Mouse (Mus musculus): ENCODE measurements at regions not wholly inside any gene's neighbourhood (a gene's known extent, or its start where the extent isn't known, plus 50 kb on each side); places are given as distances from the start of the nearest gene placed in this dataset.

GRCm38 (mm10) chr12:71630386-71630785 lies 200.5 kb upstream of the Daam1 start:
- TF ChIP-seq CTCF (IDR thresholded peaks at IDR 0.05; ENCODE audit: control insufficient read depth, insufficient read depth, insufficient replicate concordance, low read depth, low read length) = no peak
- Histone ChIP-seq H3K27ac (ENCODE audit: control insufficient read depth, insufficient read depth, low read depth, low read length) (no peak overlapping the region), H3K36me3 (ENCODE audit: control insufficient read depth, insufficient read depth, low read length) (no peaks in the 10 kb centered on the region), H3K27me3 (ENCODE audit: control insufficient read depth, insufficient read depth, low read length) (no peaks in the 10 kb centered on the region), H3K4me3 (ENCODE audit: control insufficient read depth, low read depth, low read length) (no peak overlapping the region), H3K4me1 (ENCODE audit: control insufficient read depth, insufficient read depth, low read length) (peaks cover 6% of the 10 kb centered on the region)

DNA sequence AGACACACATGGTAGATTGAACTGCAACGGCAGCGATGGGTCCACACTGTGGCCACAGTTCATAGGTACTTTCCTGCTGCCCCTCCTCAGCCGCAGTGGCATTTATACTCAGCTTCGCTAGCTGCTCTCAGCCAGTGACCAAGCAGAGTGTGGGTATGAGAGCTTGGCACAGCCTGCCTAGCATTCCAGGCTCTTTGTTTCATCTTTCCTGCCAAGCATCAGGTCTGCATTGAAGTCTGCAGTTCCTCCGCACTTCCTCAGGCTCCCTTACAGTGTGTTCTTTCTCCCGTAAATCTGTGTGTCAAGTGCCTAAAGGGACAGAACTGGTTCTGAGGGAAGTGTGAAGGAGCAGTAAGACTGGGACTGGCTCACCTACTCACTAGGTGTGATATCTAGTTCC lies 194.6 kb upstream of the Daam1 start:
- H3K27ac ChIP-seq (ENCODE audit: control insufficient read depth, insufficient read depth, low read depth, low read length) = no peak overlapping the region
- H3K4me1 ChIP-seq (ENCODE audit: control insufficient read depth, insufficient read depth, low read length) = no peaks in the 10 kb centered on the region; the same call in 1 of the 2 replicates
- no peaks in the 10 kb centered on the region for H3K27me3 ChIP-seq (ENCODE audit: control insufficient read depth, insufficient read depth, low read length)
- H3K4me3 ChIP-seq (ENCODE audit: control insufficient read depth, low read depth, low read length) = no peak overlapping the region
- H3K36me3 ChIP-seq (ENCODE audit: control insufficient read depth, insufficient read depth, low read length) = no peaks in the 10 kb centered on the region
- TF ChIP-seq CTCF (IDR thresholded peaks at IDR 0.05; ENCODE audit: control insufficient read depth, insufficient read depth, insufficient replicate concordance, low read depth, low read length) = no peak
- TF ChIP-seq POLR2A (IDR thresholded peaks at IDR 0.05; ENCODE audit: control insufficient read depth, low read depth, low read length) = no peak

DNA sequence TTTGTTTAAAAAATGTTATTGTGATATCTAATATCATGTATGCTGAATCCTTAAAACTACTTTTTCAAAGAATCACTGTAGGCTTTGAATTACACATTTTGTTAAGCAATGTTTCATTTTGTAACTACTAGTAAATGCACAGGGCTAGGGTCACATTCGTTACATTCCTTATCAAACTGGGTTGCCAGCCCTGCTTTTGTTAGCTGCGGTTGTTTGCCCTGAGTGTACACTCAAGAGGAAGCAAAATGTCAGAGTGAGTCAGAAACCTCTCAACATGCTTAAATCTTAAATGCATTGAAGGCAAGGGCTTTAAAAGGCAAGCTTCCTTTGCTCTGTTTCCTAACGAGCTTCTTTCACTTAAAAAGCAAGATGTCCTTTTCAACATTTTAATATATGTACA lies 193.6 kb upstream of the Daam1 start:
- Histone ChIP-seq H3K27me3 (ENCODE audit: control insufficient read depth, insufficient read depth, low read length) (no peaks in the 10 kb centered on the region), H3K4me1 (ENCODE audit: control insufficient read depth, insufficient read depth, low read length) (no peaks in the 10 kb centered on the region; the same call in 1 of the 2 replicates), H3K27ac (ENCODE audit: control insufficient read depth, insufficient read depth, low read depth, low read length) (no peak overlapping the region), H3K4me3 (ENCODE audit: control insufficient read depth, low read depth, low read length) (no peak overlapping the region), H3K36me3 (ENCODE audit: control insufficient read depth, insufficient read depth, low read length) (no peaks in the 10 kb centered on the region)
- TF ChIP-seq CTCF (IDR thresholded peaks at IDR 0.05; ENCODE audit: control insufficient read depth, insufficient read depth, insufficient replicate concordance, low read depth, low read length) (no peak), POLR2A (IDR thresholded peaks at IDR 0.05; ENCODE audit: control insufficient read depth, low read depth, low read length) (no peak)

- H3K27ac ChIP-seq (ENCODE audit: control insufficient read depth, insufficient read depth, low read depth, low read length) = no peak overlapping the region
- TF ChIP-seq POLR2A (IDR thresholded peaks at IDR 0.05; ENCODE audit: control insufficient read depth, low read depth, low read length) = no peak
- TF ChIP-seq CTCF (IDR thresholded peaks at IDR 0.05; ENCODE audit: control insufficient read depth, insufficient read depth, insufficient replicate concordance, low read depth, low read length) = no peak
Observed at GRCm38 (mm10) chr12:71638246-71638645, 192.6 kb upstream of the Daam1 start.

DNA sequence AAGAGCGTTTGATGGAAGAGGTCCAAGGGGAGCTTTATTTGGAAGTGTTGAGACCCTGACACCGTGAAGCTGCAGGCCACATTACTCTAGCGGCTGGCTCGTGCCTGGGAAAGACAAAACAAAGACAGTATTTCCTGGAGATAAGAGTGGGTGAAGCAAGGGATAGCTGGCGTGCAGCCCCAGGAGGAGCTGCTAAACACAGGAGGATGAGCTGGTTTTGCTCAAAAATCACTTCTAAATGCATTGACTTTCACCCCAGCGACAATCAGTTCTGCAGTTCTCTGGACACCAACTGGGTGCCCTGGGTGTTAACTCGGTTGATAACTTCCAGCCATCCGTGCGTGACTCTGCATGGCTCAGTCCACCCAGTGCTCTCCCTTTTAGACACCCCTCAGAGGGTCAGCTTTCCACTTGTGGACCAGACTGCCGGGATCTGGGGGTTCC lies 190.8 kb upstream of the Daam1 start:
- Histone ChIP-seq H3K36me3 (ENCODE audit: control insufficient read depth, insufficient read depth, low read length) (no peaks in the 10 kb centered on the region), H3K27me3 (ENCODE audit: control insufficient read depth, insufficient read depth, low read length) (no peaks in the 10 kb centered on the region), H3K4me3 (ENCODE audit: control insufficient read depth, low read depth, low read length) (no peak overlapping the region), H3K27ac (ENCODE audit: control insufficient read depth, insufficient read depth, low read depth, low read length) (no peak overlapping the region), H3K4me1 (ENCODE audit: control insufficient read depth, insufficient read depth, low read length) (no peaks in the 10 kb centered on the region; the same call in 1 of the 2 replicates)
- TF ChIP-seq POLR2A (IDR thresholded peaks at IDR 0.05; ENCODE audit: control insufficient read depth, low read depth, low read length) (no peak), CTCF (IDR thresholded peaks at IDR 0.05; ENCODE audit: control insufficient read depth, insufficient read depth, insufficient replicate concordance, low read depth, low read length) (no peak)

More at GRCm38 (mm10) chr12:71638246-71638645, 192.6 kb upstream of the Daam1 start:
- Histone ChIP-seq H3K4me1 (ENCODE audit: control insufficient read depth, insufficient read depth, low read length) (no peaks in the 10 kb centered on the region; the same call in 1 of the 2 replicates), H3K4me3 (ENCODE audit: control insufficient read depth, low read depth, low read length) (no peak overlapping the region), H3K27me3 (ENCODE audit: control insufficient read depth, insufficient read depth, low read length) (no peaks in the 10 kb centered on the region), H3K36me3 (ENCODE audit: control insufficient read depth, insufficient read depth, low read length) (no peaks in the 10 kb centered on the region)

GRCm38 (mm10) chr12:71641486-71641885 lies 189.4 kb upstream of the Daam1 start:
- H3K36me3 ChIP-seq (ENCODE audit: control insufficient read depth, insufficient read depth, low read length) = no peaks in the 10 kb centered on the region
- H3K27me3 ChIP-seq (ENCODE audit: control insufficient read depth, insufficient read depth, low read length) = no peaks in the 10 kb centered on the region
- H3K27ac ChIP-seq (ENCODE audit: control insufficient read depth, insufficient read depth, low read depth, low read length) = no peak overlapping the region
- no peaks in the 10 kb centered on the region; the same call in 1 of the 2 replicates for H3K4me1 ChIP-seq (ENCODE audit: control insufficient read depth, insufficient read depth, low read length)
- H3K4me3 ChIP-seq (ENCODE audit: control insufficient read depth, low read depth, low read length) = no peak overlapping the region
- TF ChIP-seq CTCF (IDR thresholded peaks at IDR 0.05; ENCODE audit: control insufficient read depth, insufficient read depth, insufficient replicate concordance, low read depth, low read length) (no peak), POLR2A (IDR thresholded peaks at IDR 0.05; ENCODE audit: control insufficient read depth, low read depth, low read length) (no peak)

GRCm38 (mm10) chr12:71642797-71643337 lies 188.0 kb upstream of the Daam1 start:
- Histone ChIP-seq H3K27me3 (ENCODE audit: control insufficient read depth, insufficient read depth, low read length) (no peaks in the 10 kb centered on the region), H3K27ac (ENCODE audit: control insufficient read depth, insufficient read depth, low read depth, low read length) (no peak overlapping the region), H3K4me1 (ENCODE audit: control insufficient read depth, insufficient read depth, low read length) (no peaks in the 10 kb centered on the region; the same call in 1 of the 2 replicates), H3K4me3 (ENCODE audit: control insufficient read depth, low read depth, low read length) (no peak overlapping the region), H3K36me3 (ENCODE audit: control insufficient read depth, insufficient read depth, low read length) (no peaks in the 10 kb centered on the region)
- TF ChIP-seq POLR2A (IDR thresholded peaks at IDR 0.05; ENCODE audit: control insufficient read depth, low read depth, low read length) = no peak
- TF ChIP-seq CTCF (IDR thresholded peaks at IDR 0.05; ENCODE audit: control insufficient read depth, insufficient read depth, insufficient replicate concordance, low read depth, low read length) = no peak
